Mouse (Mus musculus): ENCODE data around the gene Ak1. TPM values are rescaled to one million over a fixed set of nuclear protein-coding genes. Genes with fewer than 3 reads are reported as not detected.

Gene Ak1
- polyA plus RNA-seq, 1 experiment, result 157 TPM

GRCm38 (mm10) chr2:32597699-32598098 is 23.9 kb upstream of the Ak1 start:
- Histone ChIP-seq H3K4me1 (ENCODE audit: control insufficient read depth, insufficient read depth, low read length) (no peaks in the 10 kb centered on the region; the same call in 1 of the 2 replicates), H3K27ac (ENCODE audit: insufficient read depth, low read length) (no peak overlapping the region), H3K4me3 (ENCODE audit: insufficient read depth, low read length) (no peak overlapping the region)
- TF ChIP-seq CTCF (IDR thresholded peaks at IDR 0.05; ENCODE audit: borderline replicate concordance, insufficient read depth, low read length) (no peak), POLR2A (IDR thresholded peaks at IDR 0.05; ENCODE audit: low read depth, low read length) (no peak)

GRCm38 (mm10) chr2:32598506-32598905 is 23.1 kb upstream of the Ak1 start:
- TF ChIP-seq POLR2A (IDR thresholded peaks at IDR 0.05; ENCODE audit: low read depth, low read length), result no peak
- no peak for TF ChIP-seq CTCF (IDR thresholded peaks at IDR 0.05; ENCODE audit: borderline replicate concordance, insufficient read depth, low read length)
- Histone ChIP-seq H3K4me3 (ENCODE audit: insufficient read depth, low read length) (no peak overlapping the region), H3K4me1 (ENCODE audit: control insufficient read depth, insufficient read depth, low read length) (no peaks in the 10 kb centered on the region; the same call in 1 of the 2 replicates), H3K27ac (ENCODE audit: insufficient read depth, low read length) (no peak overlapping the region)

DNA sequence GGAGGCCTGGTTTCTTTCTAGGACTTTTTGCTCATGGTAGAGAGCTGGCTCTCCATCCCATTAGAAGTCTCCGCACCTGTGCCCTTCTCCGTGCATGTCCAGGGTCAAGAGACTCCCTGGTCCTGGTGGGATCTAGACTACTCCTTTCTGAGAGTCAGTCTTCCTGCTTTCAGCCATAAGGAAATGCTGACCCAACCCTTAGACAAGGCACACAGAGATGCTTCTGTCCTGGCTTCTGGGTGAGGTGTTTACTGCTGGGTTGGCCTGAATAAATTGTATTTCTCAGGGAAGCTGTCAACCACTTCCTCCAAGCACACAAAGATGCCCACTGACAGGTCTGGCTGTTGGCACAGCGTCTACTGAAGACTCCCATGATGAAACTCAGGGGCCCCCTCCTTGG is 22.1 kb upstream of the Ak1 start, which contains the start of gene St6galnac6:
St6galnac6 (plus strand) TSS at position 301 of the 400 bp plus-strand sequence.
- no peaks in the 10 kb centered on the region; the same call in 1 of the 2 replicates for H3K4me1 ChIP-seq (ENCODE audit: control insufficient read depth, insufficient read depth, low read length)
- TF ChIP-seq POLR2A (IDR thresholded peaks at IDR 0.05; ENCODE audit: low read depth, low read length) (no peak), CTCF (IDR thresholded peaks at IDR 0.05; ENCODE audit: borderline replicate concordance, insufficient read depth, low read length) (no peak)
- H3K4me3 ChIP-seq (ENCODE audit: insufficient read depth, low read length), result no peak within 1 kb of the TSS
- no peak within 1 kb of the TSS for H3K27ac ChIP-seq (ENCODE audit: insufficient read depth, low read length)

GRCm38 (mm10) chr2:32601417-32602065 is 20.0 kb upstream of the Ak1 start:
- TF ChIP-seq CTCF (IDR thresholded peaks at IDR 0.05; ENCODE audit: borderline replicate concordance, insufficient read depth, low read length) (peak; percentile 76; the same call in 1 of the 2 replicates), POLR2A (IDR thresholded peaks at IDR 0.05; ENCODE audit: low read depth, low read length) (no peak)
- Histone ChIP-seq H3K4me1 (ENCODE audit: control insufficient read depth, insufficient read depth, low read length) (no peaks in the 10 kb centered on the region; the same call in 1 of the 2 replicates), H3K27ac (ENCODE audit: insufficient read depth, low read length) (no peak overlapping the region), H3K4me3 (ENCODE audit: insufficient read depth, low read length) (no peak overlapping the region)

GRCm38 (mm10) chr2:32602600-32603054 is 18.9 kb upstream of the Ak1 start:
- TF ChIP-seq CTCF (IDR thresholded peaks at IDR 0.05; ENCODE audit: borderline replicate concordance, insufficient read depth, low read length) (peak; percentile 80), POLR2A (IDR thresholded peaks at IDR 0.05; ENCODE audit: low read depth, low read length) (peak; percentile 70)
- Histone ChIP-seq H3K27ac (ENCODE audit: insufficient read depth, low read length) (no peak overlapping the region), H3K4me1 (ENCODE audit: control insufficient read depth, insufficient read depth, low read length) (no peaks in the 10 kb centered on the region; the same call in 1 of the 2 replicates), H3K4me3 (ENCODE audit: insufficient read depth, low read length) (peak overlapping the region; percentile 36; the same call in 1 of the 2 replicates)

- Histone ChIP-seq H3K4me3 (ENCODE audit: insufficient read depth, low read length) (no peak overlapping the region), H3K4me1 (ENCODE audit: control insufficient read depth, insufficient read depth, low read length) (no peaks in the 10 kb centered on the region; the same call in 1 of the 2 replicates), H3K27ac (ENCODE audit: insufficient read depth, low read length) (no peak overlapping the region)
- TF ChIP-seq CTCF (IDR thresholded peaks at IDR 0.05; ENCODE audit: borderline replicate concordance, insufficient read depth, low read length), result no peak
- TF ChIP-seq POLR2A (IDR thresholded peaks at IDR 0.05; ENCODE audit: low read depth, low read length), result no peak
Measured at GRCm38 (mm10) chr2:32604631-32605030, 16.9 kb upstream of the Ak1 start.

- H3K27ac ChIP-seq (ENCODE audit: insufficient read depth, low read length), result no peak overlapping the region
- H3K4me3 ChIP-seq (ENCODE audit: insufficient read depth, low read length), result peak overlapping the region; percentile 87
- peak; percentile 41; the same call in 1 of the 2 replicates for TF ChIP-seq POLR2A (IDR thresholded peaks at IDR 0.05; ENCODE audit: low read depth, low read length)
- no peak for TF ChIP-seq CTCF (IDR thresholded peaks at IDR 0.05; ENCODE audit: borderline replicate concordance, insufficient read depth, low read length)
- peaks cover 2% of the 10 kb centered on the region; the same call in 1 of the 2 replicates for H3K4me1 ChIP-seq (ENCODE audit: control insufficient read depth, insufficient read depth, low read length)
Measured at GRCm38 (mm10) chr2:32606161-32607142, 15.1 kb upstream of the Ak1 start.

- peak overlapping the region; percentile 15; the same call in 1 of the 2 replicates for H3K27ac ChIP-seq (ENCODE audit: insufficient read depth, low read length)
- H3K4me3 ChIP-seq (ENCODE audit: insufficient read depth, low read length), result peak overlapping the region; percentile 87
- H3K4me1 ChIP-seq (ENCODE audit: control insufficient read depth, insufficient read depth, low read length), result 0 out of 2 replicates have a peak, but pooled peaks cover 2% of the 10 kb centered on the region
- TF ChIP-seq CTCF (IDR thresholded peaks at IDR 0.05; ENCODE audit: borderline replicate concordance, insufficient read depth, low read length) (no peak), POLR2A (IDR thresholded peaks at IDR 0.05; ENCODE audit: low read depth, low read length) (peak; percentile 54)
Measured at GRCm38 (mm10) chr2:32607262-32607947, 14.2 kb upstream of the Ak1 start.

Data from embryonic fibroblast, embryonic 13.5 days (primary cell).